Mouse (Mus musculus) neural tube, embryonic 14.5 days (tissue): ENCODE results near the gene Msmo1. TPM values are rescaled to one million over a fixed set of nuclear protein-coding genes. Genes with fewer than 3 reads are reported as not detected.

Experiments used
- ATAC-seq: fragments of 200-750 bp; cut with Nextera tagmentation; 2 replicates; pipeline ENCODE4 v1.8.0; 2017; ENCODE audit warnings: low read depth, mild to moderate bottlenecking, moderate TSS enrichment, moderate library complexity
- H3K27ac ChIP-seq: fragments of 300-500 bp; sonication (generic); 2 replicates; pipeline ENCODE4 v1.5.1; 2014; ENCODE audit warnings: low read depth, mild to moderate bottlenecking, control low read depth, low read length, moderate library complexity, mixed read lengths
- H3K27me3 ChIP-seq: fragments of 300-500 bp; sonication (generic); 2 replicates; pipeline ENCODE4 v1.6.1; 2014; ENCODE audit warnings: low read length; ENCODE audit not compliant: control insufficient read depth, insufficient read depth
- H3K36me3 ChIP-seq: fragments of 300-500 bp; sonication (generic); 2 replicates; pipeline ENCODE4 v1.6.1; 2014; ENCODE audit warnings: low read length, mixed read lengths; ENCODE audit not compliant: control insufficient read depth, insufficient read depth
- H3K4me1 ChIP-seq: fragments of 300-500 bp; sonication (generic); 2 replicates; pipeline ENCODE4 v1.6.1; 2014; ENCODE audit warnings: low read length; ENCODE audit not compliant: control insufficient read depth, insufficient read depth
- H3K4me2 ChIP-seq: fragments of 300-500 bp; sonication (generic); 2 replicates; pipeline ENCODE4 v1.6.1; 2014; ENCODE audit warnings: mild to moderate bottlenecking, low read depth, low read length, control low read depth
- H3K4me3 ChIP-seq: fragments of 300-500 bp; sonication (generic); 2 replicates; pipeline ENCODE4 v1.5.1; 2014; ENCODE audit warnings: low read depth, low read length, control low read depth, mixed read lengths
- H3K9ac ChIP-seq: fragments of 300-500 bp; sonication (generic); replicated peaks from 2 replicates; pipeline ENCODE4 v1.6.1; 2014; ENCODE audit warnings: low read depth, mild to moderate bottlenecking, control low read depth, low read length, mixed read lengths
- H3K9me3 ChIP-seq: fragments of 300-500 bp; sonication (generic); 2 replicates; pipeline ENCODE4 v1.6.1; 2016; ENCODE audit warnings: low read length; ENCODE audit not compliant: control insufficient read depth
- WGBS: fragments of 180-500 bp; shearing (Covaris S2); extraction: QIAGEN DNeasy Blood & Tissue Kit; methylation state at CpG from one replicate; pipeline ENCODE4 v1.1.7; 2014; 5-methylcytosine and 5-hydroxymethylcytosine counted together
- polyA plus RNA-seq: library from polyadenylated mRNA; unstranded; fragments of >200 nt; fragmentation: Nextera tagmentation; extraction: Ambion mirVana; gene quantifications from 2 replicates; pipeline ENCODE4 v1.2.1, GENCODE M21; 2014

Gene Msmo1
- polyA plus RNA-seq, 1 experiment from 2014 or later = 177 TPM

- 95% methylated on average over 7 of the region's 7 CpGs for WGBS
- no peaks in the 10 kb centered on the region for H3K9me3 ChIP-seq
- no peak overlapping the region for H3K27ac ChIP-seq
- H3K4me2 ChIP-seq = no peak overlapping the region
- peaks cover 41% of the 10 kb centered on the region for H3K36me3 ChIP-seq
- H3K4me3 ChIP-seq = no peak overlapping the region
- H3K9ac ChIP-seq = no peak overlapping the region
- peaks cover 6% of the 10 kb centered on the region for H3K4me1 ChIP-seq
- no peaks in the 10 kb centered on the region for H3K27me3 ChIP-seq
- no peak for ATAC-seq
Measured at GRCm38 (mm10) chr8:64728156-64728555, 5.4 kb downstream of the Msmo1 start.

GRCm38 (mm10) chr8:64726190-64726695, 7.3 kb downstream of the Msmo1 start:
- Histone ChIP-seq H3K27ac (no peak overlapping the region), H3K36me3 (peaks cover 44% of the 10 kb centered on the region), H3K27me3 (no peaks in the 10 kb centered on the region), H3K9me3 (no peaks in the 10 kb centered on the region), H3K4me3 (no peak overlapping the region), H3K9ac (no peak overlapping the region), H3K4me2 (no peak overlapping the region), H3K4me1 (no peaks in the 10 kb centered on the region)
- no peak for ATAC-seq
- 88% methylated on average over 4 of the region's 4 CpGs for WGBS

- peaks cover 59% of the 10 kb centered on the region for H3K36me3 ChIP-seq
- H3K27me3 ChIP-seq = no peaks in the 10 kb centered on the region
- no peaks in the 10 kb centered on the region for H3K4me1 ChIP-seq
- H3K9me3 ChIP-seq = no peaks in the 10 kb centered on the region
- no peak overlapping the region for H3K27ac ChIP-seq
- WGBS = 94% methylated on average over 2 of the region's 2 CpGs
- no peak for ATAC-seq
- no peak overlapping the region for H3K4me2 ChIP-seq
- H3K9ac ChIP-seq = no peak overlapping the region
- no peak overlapping the region for H3K4me3 ChIP-seq
Measured at GRCm38 (mm10) chr8:64723206-64723605, 10.4 kb downstream of the Msmo1 start.

GRCm38 (mm10) chr8:64717868-64718267, 15.7 kb downstream of the Msmo1 start:
- Histone ChIP-seq H3K4me3 (no peak overlapping the region), H3K36me3 (peaks cover 48% of the 10 kb centered on the region), H3K4me1 (no peaks in the 10 kb centered on the region), H3K9ac (no peak overlapping the region), H3K27me3 (no peaks in the 10 kb centered on the region), H3K27ac (no peak overlapping the region), H3K4me2 (no peak overlapping the region), H3K9me3 (no peaks in the 10 kb centered on the region)
- 83% methylated on average over 7 of the region's 7 CpGs for whole genome bisulfite sequencing
- ATAC-seq = no peak

- 89% methylated on average over 7 of the region's 7 CpGs for WGBS
- H3K27ac ChIP-seq = no peak overlapping the region
- H3K4me2 ChIP-seq = no peak overlapping the region
- H3K9me3 ChIP-seq = no peaks in the 10 kb centered on the region
- no peak overlapping the region for H3K4me3 ChIP-seq
- no peaks in the 10 kb centered on the region for H3K4me1 ChIP-seq
- H3K27me3 ChIP-seq = no peaks in the 10 kb centered on the region
- H3K9ac ChIP-seq = no peak overlapping the region
- peaks cover 12% of the 10 kb centered on the region for H3K36me3 ChIP-seq
- no peak for ATAC-seq
Measured at GRCm38 (mm10) chr8:64712499-64712898, 21.1 kb downstream of the Msmo1 start.

GRCm38 (mm10) chr8:64711544-64711943, 22.0 kb downstream of the Msmo1 start:
- H3K27me3 ChIP-seq = no peaks in the 10 kb centered on the region
- no peak overlapping the region for H3K27ac ChIP-seq
- WGBS = 57% methylated on average over 1 of the region's 1 CpGs
- H3K9ac ChIP-seq = no peak overlapping the region
- H3K4me3 ChIP-seq = no peak overlapping the region
- H3K4me2 ChIP-seq = no peak overlapping the region
- no peak for ATAC-seq
- H3K4me1 ChIP-seq = no peaks in the 10 kb centered on the region
- H3K9me3 ChIP-seq = no peaks in the 10 kb centered on the region
- H3K36me3 ChIP-seq = peaks cover 3% of the 10 kb centered on the region

GRCm38 (mm10) chr8:64707481-64707880, 26.1 kb downstream of the Msmo1 start:
- Histone ChIP-seq H3K27ac (no peak overlapping the region), H3K4me1 (no peaks in the 10 kb centered on the region), H3K4me2 (no peak overlapping the region), H3K9ac (no peak overlapping the region), H3K36me3 (no peaks in the 10 kb centered on the region), H3K4me3 (no peak overlapping the region), H3K9me3 (no peaks in the 10 kb centered on the region), H3K27me3 (no peaks in the 10 kb centered on the region)
- no peak for ATAC-seq

- ATAC-seq = no peak
- H3K4me1 ChIP-seq = no peaks in the 10 kb centered on the region
- H3K27me3 ChIP-seq = no peaks in the 10 kb centered on the region
- H3K4me3 ChIP-seq = no peak overlapping the region
- H3K9me3 ChIP-seq = no peaks in the 10 kb centered on the region
- 88% methylated on average over 1 of the region's 1 CpGs for WGBS
- H3K27ac ChIP-seq = no peak overlapping the region
- no peak overlapping the region for H3K4me2 ChIP-seq
- H3K36me3 ChIP-seq = no peaks in the 10 kb centered on the region
- no peak overlapping the region for H3K9ac ChIP-seq
Measured at GRCm38 (mm10) chr8:64703191-64703590, 30.4 kb downstream of the Msmo1 start.

- peak; percentile 99 for ATAC-seq
- H3K4me1 ChIP-seq = peaks cover 12% of the 10 kb centered on the region; the same call in 1 of the 2 replicates
- peak within 1 kb of the TSS; percentile 79 for H3K4me3 ChIP-seq
- no peaks in the 10 kb centered on the region for H3K27me3 ChIP-seq
- H3K9ac ChIP-seq = peak within 1 kb of the TSS; percentile 84
- H3K4me2 ChIP-seq = peak within 1 kb of the TSS; percentile 62
- peak within 1 kb of the TSS; percentile 98 for H3K27ac ChIP-seq
- no peaks in the 10 kb centered on the region for H3K9me3 ChIP-seq
- under 1% methylated on average over 54 of the region's 54 CpGs for WGBS
- no peaks in the 10 kb centered on the region for H3K36me3 ChIP-seq
Measured at GRCm38 (mm10) chr8:64692651-64693201, 40.9 kb downstream of the Msmo1 start, which contains the start of gene Cpe. TSS of gene Cpe (minus strand) at chr8:64693054.
